Mouse (Mus musculus): ENCODE data around the gene Pou6f2. TPM values are rescaled to one million over a fixed set of nuclear protein-coding genes. Genes with fewer than 3 reads are reported as not detected.

Gene Pou6f2
- polyA plus RNA-seq, 1 experiment from 2014 or later = 0.84 TPM

DNA sequence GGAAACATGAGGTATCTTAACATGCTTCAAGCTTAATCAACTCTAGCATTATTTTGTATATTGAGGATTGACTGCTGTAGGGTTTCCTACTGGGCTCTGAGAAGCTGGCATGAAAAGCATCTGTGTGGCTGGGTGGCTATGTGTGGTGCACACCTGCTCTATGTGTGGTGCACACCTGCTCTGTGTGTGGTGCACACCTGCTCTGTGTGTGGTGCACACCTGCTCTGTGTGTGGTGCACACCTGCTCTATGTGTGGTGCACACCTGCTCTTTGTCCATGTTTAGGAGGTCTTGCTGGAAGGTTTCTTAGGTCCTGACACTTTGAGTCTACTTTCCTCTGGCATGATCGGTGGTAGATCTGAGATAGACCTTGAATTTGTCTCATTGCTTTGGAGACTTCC lies 233.3 kb downstream of the Pou6f2 start:
- Histone ChIP-seq H3K36me3 (ENCODE audit: control insufficient read depth, insufficient read depth) (no peaks in the 10 kb centered on the region), H3K4me2 (ENCODE audit: low read depth, low read length) (no peak overlapping the region), H3K9me3 (replicated peaks; ENCODE audit: control insufficient read depth, low read length) (no peaks in the 10 kb centered on the region), H3K9ac (ENCODE audit: low read length) (no peak overlapping the region), H3K4me1 (ENCODE audit: control insufficient read depth, insufficient read depth, low read length) (no peaks in the 10 kb centered on the region), H3K27me3 (ENCODE audit: control insufficient read depth, insufficient read depth, low read length) (no peaks in the 10 kb centered on the region), H3K27ac (ENCODE audit: low read length) (no peak overlapping the region), H3K4me3 (ENCODE audit: low read length) (no peak overlapping the region)
- 78% methylated on average over 1 of the region's 1 CpGs for WGBS
- ATAC-seq (replicated peaks; ENCODE audit: extremely low read depth, insufficient read depth, low FRiP score) = no peak

DNA sequence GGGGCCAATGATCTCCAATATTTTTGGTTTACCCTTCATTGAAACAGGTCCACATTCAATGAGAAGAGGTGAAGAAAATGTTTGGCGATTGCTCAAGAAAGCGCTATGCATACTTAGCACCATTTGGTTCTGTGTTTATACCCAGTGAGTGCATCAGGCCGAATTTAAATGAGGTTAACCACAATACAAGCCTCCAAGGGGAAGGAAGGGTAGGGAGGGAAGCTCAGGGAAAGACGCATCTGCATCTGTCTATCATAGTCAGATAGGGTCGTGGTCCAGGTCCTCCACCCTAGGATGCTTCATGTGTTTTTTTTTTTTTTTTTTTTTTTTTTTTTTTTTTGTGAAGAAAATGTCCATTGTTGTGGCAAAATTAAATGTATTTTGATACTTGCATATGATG lies 236.9 kb downstream of the Pou6f2 start:
- Histone ChIP-seq H3K9me3 (replicated peaks; ENCODE audit: control insufficient read depth, low read length) (no peaks in the 10 kb centered on the region), H3K4me2 (ENCODE audit: low read depth, low read length) (no peak overlapping the region), H3K36me3 (ENCODE audit: control insufficient read depth, insufficient read depth) (no peaks in the 10 kb centered on the region), H3K27me3 (ENCODE audit: control insufficient read depth, insufficient read depth, low read length) (no peaks in the 10 kb centered on the region), H3K4me3 (ENCODE audit: low read length) (no peak overlapping the region), H3K27ac (ENCODE audit: low read length) (no peak overlapping the region), H3K9ac (ENCODE audit: low read length) (no peak overlapping the region), H3K4me1 (ENCODE audit: control insufficient read depth, insufficient read depth, low read length) (no peaks in the 10 kb centered on the region)
- 55% methylated on average over 5 of the region's 5 CpGs for WGBS
- no peak for ATAC-seq (replicated peaks; ENCODE audit: extremely low read depth, insufficient read depth, low FRiP score)

GRCm38 (mm10) chr13:18153949-18154582 lies 243.4 kb downstream of the Pou6f2 start:
- no peak overlapping the region for H3K27ac ChIP-seq (ENCODE audit: low read length)
- no peaks in the 10 kb centered on the region for H3K9me3 ChIP-seq (replicated peaks; ENCODE audit: control insufficient read depth, low read length)
- H3K9ac ChIP-seq (ENCODE audit: low read length) = no peak overlapping the region
- ATAC-seq (replicated peaks; ENCODE audit: extremely low read depth, insufficient read depth, low FRiP score) = no peak
- H3K4me3 ChIP-seq (ENCODE audit: low read length) = no peak overlapping the region
- no peaks in the 10 kb centered on the region for H3K27me3 ChIP-seq (ENCODE audit: control insufficient read depth, insufficient read depth, low read length)
- no peaks in the 10 kb centered on the region for H3K4me1 ChIP-seq (ENCODE audit: control insufficient read depth, insufficient read depth, low read length)
- no peaks in the 10 kb centered on the region for H3K36me3 ChIP-seq (ENCODE audit: control insufficient read depth, insufficient read depth)
- 53% methylated on average over 6 of the region's 6 CpGs for WGBS
- no peak overlapping the region for H3K4me2 ChIP-seq (ENCODE audit: low read depth, low read length)

- Histone ChIP-seq H3K4me1 (ENCODE audit: control insufficient read depth, insufficient read depth, low read length) (no peaks in the 10 kb centered on the region; the same call in 1 of the 2 replicates), H3K9me3 (replicated peaks; ENCODE audit: control insufficient read depth, low read length) (no peaks in the 10 kb centered on the region), H3K4me3 (ENCODE audit: low read length) (no peak overlapping the region), H3K4me2 (ENCODE audit: low read depth, low read length) (no peak overlapping the region), H3K9ac (ENCODE audit: low read length) (no peak overlapping the region), H3K36me3 (ENCODE audit: control insufficient read depth, insufficient read depth) (no peaks in the 10 kb centered on the region), H3K27ac (ENCODE audit: low read length) (no peak overlapping the region), H3K27me3 (ENCODE audit: control insufficient read depth, insufficient read depth, low read length) (no peaks in the 10 kb centered on the region)
- ATAC-seq (replicated peaks; ENCODE audit: extremely low read depth, insufficient read depth, low FRiP score) = no peak
- 71% methylated on average over 2 of the region's 2 CpGs for WGBS
Measured at GRCm38 (mm10) chr13:18133646-18134045, 263.8 kb downstream of the Pou6f2 start.

DNA sequence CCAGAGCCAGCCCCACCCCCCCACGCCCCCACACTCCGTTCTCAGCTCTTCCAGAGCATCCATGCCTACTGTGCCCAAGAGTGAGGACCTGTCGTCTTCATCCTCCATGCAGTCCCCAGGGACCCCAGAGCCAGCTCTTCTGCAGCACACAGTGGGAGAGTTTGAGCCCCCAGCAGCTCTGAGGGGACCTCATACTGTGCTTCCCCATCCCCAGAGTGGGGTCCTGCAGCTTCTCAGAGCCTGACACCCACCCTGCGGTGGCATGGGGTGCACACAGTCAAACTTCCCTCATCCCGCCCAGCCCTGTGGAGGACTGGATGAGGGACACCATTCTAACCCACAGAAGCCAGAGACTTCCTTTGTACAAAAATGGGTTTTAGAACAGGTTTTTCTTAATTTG lies 264.3 kb downstream of the Pou6f2 start:
- Histone ChIP-seq H3K9me3 (replicated peaks; ENCODE audit: control insufficient read depth, low read length) (no peaks in the 10 kb centered on the region), H3K27ac (ENCODE audit: low read length) (no peak overlapping the region), H3K4me2 (ENCODE audit: low read depth, low read length) (no peak overlapping the region), H3K9ac (ENCODE audit: low read length) (no peak overlapping the region), H3K27me3 (ENCODE audit: control insufficient read depth, insufficient read depth, low read length) (no peaks in the 10 kb centered on the region), H3K4me1 (ENCODE audit: control insufficient read depth, insufficient read depth, low read length) (no peaks in the 10 kb centered on the region; the same call in 1 of the 2 replicates), H3K36me3 (ENCODE audit: control insufficient read depth, insufficient read depth) (no peaks in the 10 kb centered on the region), H3K4me3 (ENCODE audit: low read length) (no peak overlapping the region)
- 74% methylated on average over 5 of the region's 5 CpGs for WGBS
- no peak for ATAC-seq (replicated peaks; ENCODE audit: extremely low read depth, insufficient read depth, low FRiP score)

- H3K36me3 ChIP-seq (ENCODE audit: control insufficient read depth, insufficient read depth) = no peaks in the 10 kb centered on the region
- no peaks in the 10 kb centered on the region for H3K9me3 ChIP-seq (replicated peaks; ENCODE audit: control insufficient read depth, low read length)
- ATAC-seq (replicated peaks; ENCODE audit: extremely low read depth, insufficient read depth, low FRiP score) = no peak
- no peaks in the 10 kb centered on the region; the same call in 1 of the 2 replicates for H3K4me1 ChIP-seq (ENCODE audit: control insufficient read depth, insufficient read depth, low read length)
- H3K27ac ChIP-seq (ENCODE audit: low read length) = no peak overlapping the region
- H3K9ac ChIP-seq (ENCODE audit: low read length) = no peak overlapping the region
- no peak overlapping the region for H3K4me2 ChIP-seq (ENCODE audit: low read depth, low read length)
- no peak overlapping the region for H3K4me3 ChIP-seq (ENCODE audit: low read length)
- H3K27me3 ChIP-seq (ENCODE audit: control insufficient read depth, insufficient read depth, low read length) = no peaks in the 10 kb centered on the region
Measured at GRCm38 (mm10) chr13:18131324-18131723, 266.2 kb downstream of the Pou6f2 start.

- H3K4me2 ChIP-seq (ENCODE audit: low read depth, low read length) = no peak overlapping the region
- no peak overlapping the region for H3K4me3 ChIP-seq (ENCODE audit: low read length)
- no peaks in the 10 kb centered on the region for H3K9me3 ChIP-seq (replicated peaks; ENCODE audit: control insufficient read depth, low read length)
- H3K4me1 ChIP-seq (ENCODE audit: control insufficient read depth, insufficient read depth, low read length) = no peaks in the 10 kb centered on the region; the same call in 1 of the 2 replicates
- no peak overlapping the region for H3K9ac ChIP-seq (ENCODE audit: low read length)
- 41% methylated on average over 5 of the region's 5 CpGs for WGBS
- no peak overlapping the region for H3K27ac ChIP-seq (ENCODE audit: low read length)
- H3K27me3 ChIP-seq (ENCODE audit: control insufficient read depth, insufficient read depth, low read length) = 0 out of 2 replicates have a peak, but pooled peaks cover 2% of the 10 kb centered on the region
- ATAC-seq (replicated peaks; ENCODE audit: extremely low read depth, insufficient read depth, low FRiP score) = no peak
- no peaks in the 10 kb centered on the region for H3K36me3 ChIP-seq (ENCODE audit: control insufficient read depth, insufficient read depth)
Measured at GRCm38 (mm10) chr13:18129697-18130096, 267.8 kb downstream of the Pou6f2 start.

DNA sequence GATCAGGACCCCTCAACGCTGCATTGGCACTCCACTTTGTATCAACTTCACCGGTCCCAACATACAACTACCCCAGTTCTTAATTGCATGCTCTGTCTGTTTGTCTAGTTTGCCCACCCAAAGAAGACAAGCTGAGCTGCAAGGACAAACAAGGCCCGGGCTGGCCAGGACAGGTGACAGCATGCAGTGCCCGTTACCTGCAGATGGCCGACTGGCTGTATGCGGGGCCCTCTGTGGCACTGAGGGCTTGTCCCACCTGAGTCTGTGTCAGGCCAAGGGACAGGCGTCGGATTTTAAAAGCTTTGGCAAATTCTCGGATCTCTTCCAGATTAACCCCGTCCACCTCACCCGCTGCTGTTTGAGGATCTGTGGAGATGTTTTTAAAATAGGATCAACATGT lies 268.7 kb downstream of the Pou6f2 start:
- Histone ChIP-seq H3K4me2 (ENCODE audit: low read depth, low read length) (no peak overlapping the region), H3K36me3 (ENCODE audit: control insufficient read depth, insufficient read depth) (no peaks in the 10 kb centered on the region), H3K9me3 (replicated peaks; ENCODE audit: control insufficient read depth, low read length) (no peaks in the 10 kb centered on the region), H3K27me3 (ENCODE audit: control insufficient read depth, insufficient read depth, low read length) (0 out of 2 replicates have a peak, but pooled peaks cover 2% of the 10 kb centered on the region), H3K9ac (ENCODE audit: low read length) (no peak overlapping the region), H3K27ac (ENCODE audit: low read length) (no peak overlapping the region), H3K4me3 (ENCODE audit: low read length) (no peak overlapping the region), H3K4me1 (ENCODE audit: control insufficient read depth, insufficient read depth, low read length) (no peaks in the 10 kb centered on the region; the same call in 1 of the 2 replicates)
- WGBS = 74% methylated on average over 11 of the region's 11 CpGs
- ATAC-seq (replicated peaks; ENCODE audit: extremely low read depth, insufficient read depth, low FRiP score) = no peak

DNA sequence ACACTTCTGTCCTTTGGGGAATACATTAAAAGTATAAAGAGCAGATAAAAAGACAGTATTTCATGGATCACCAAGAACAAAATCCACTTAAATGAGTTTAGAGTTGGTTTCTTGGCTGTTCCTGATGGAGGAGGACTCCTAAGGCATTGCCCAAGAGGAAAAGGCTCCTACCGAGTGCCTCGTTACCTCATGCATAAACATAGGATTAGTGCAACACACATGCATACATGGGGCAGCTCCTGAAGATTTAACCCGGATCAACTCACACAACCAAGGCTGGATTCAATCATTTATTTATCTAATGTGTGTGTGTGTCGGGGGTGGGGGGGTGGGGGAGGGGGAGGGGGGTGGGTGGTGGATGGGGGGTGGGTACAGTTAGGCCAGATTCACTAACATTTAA lies 269.4 kb downstream of the Pou6f2 start:
- no peak overlapping the region for H3K4me2 ChIP-seq (ENCODE audit: low read depth, low read length)
- ATAC-seq (replicated peaks; ENCODE audit: extremely low read depth, insufficient read depth, low FRiP score) = no peak
- WGBS = 59% methylated on average over 3 of the region's 4 CpGs
- H3K9me3 ChIP-seq (replicated peaks; ENCODE audit: control insufficient read depth, low read length) = no peaks in the 10 kb centered on the region
- H3K9ac ChIP-seq (ENCODE audit: low read length) = no peak overlapping the region
- H3K27ac ChIP-seq (ENCODE audit: low read length) = no peak overlapping the region
- H3K4me3 ChIP-seq (ENCODE audit: low read length) = no peak overlapping the region
- H3K4me1 ChIP-seq (ENCODE audit: control insufficient read depth, insufficient read depth, low read length) = no peaks in the 10 kb centered on the region; the same call in 1 of the 2 replicates
- 0 out of 2 replicates have a peak, but pooled peaks cover 2% of the 10 kb centered on the region for H3K27me3 ChIP-seq (ENCODE audit: control insufficient read depth, insufficient read depth, low read length)
- no peaks in the 10 kb centered on the region for H3K36me3 ChIP-seq (ENCODE audit: control insufficient read depth, insufficient read depth)

Data from heart, embryonic 16.5 days (tissue).